Mouse (Mus musculus): ENCODE results near the gene Lag3.

DNA sequence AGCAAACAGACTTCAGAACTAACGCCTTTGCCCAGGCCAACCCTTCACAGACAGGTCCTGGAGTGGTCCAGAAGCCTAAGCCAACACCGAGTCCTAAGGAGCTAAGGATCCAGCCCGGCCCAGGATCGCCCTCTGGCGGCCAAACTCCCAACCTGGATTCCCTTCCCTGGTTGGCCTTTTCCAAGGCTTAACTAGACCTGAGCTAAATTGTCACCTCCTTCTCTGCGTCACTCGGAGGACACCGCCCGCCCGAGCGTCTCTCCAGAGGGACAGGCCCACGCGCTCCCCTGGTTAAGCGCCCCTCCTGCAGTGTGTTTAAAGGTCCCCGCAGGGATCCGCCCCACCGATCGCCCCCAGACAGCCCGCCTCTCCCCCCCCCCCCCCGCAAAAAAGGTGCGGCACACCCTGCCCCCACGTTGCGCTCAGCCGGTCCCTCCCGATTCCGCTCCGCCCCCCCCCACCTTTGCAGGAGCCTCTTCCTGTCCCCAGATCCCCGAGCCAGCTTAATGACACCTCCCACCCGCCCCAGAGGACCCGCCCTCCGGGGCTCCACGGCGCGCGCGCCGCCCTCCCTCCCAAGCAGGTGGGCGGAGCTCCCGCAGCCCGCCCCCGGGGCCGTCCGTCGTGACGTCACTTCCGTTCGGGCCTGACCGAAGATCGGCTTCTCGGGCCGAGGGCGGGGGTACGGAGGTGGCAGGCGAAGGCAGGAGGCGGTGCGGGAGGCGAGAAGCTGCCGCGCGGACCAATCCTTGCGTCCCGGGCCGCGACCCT is 19.4 kb upstream of the Lag3 start, which contains the start of gene Mlf2:
- TF ChIP-seq POLR2AphosphoS5 (IDR thresholded peaks at IDR 0.05; ENCODE audit: insufficient replicate concordance, low read depth, low read length) (no peak), CTCF (IDR thresholded peaks at IDR 0.05; ENCODE audit: low read depth, low read length) (peak; percentile 79), TAL1 (conservative IDR thresholded peaks at IDR 0.05; ENCODE audit: low read depth, low read length) (no peak), GATA2 (IDR thresholded peaks at IDR 0.05; ENCODE audit: borderline replicate concordance, low read depth, low read length) (no peak)
